Mouse (Mus musculus): ENCODE measurements around the gene Kcnn1. TPM values are rescaled to one million over a fixed set of nuclear protein-coding genes. Genes with fewer than 3 reads are reported as not detected.

The Kcnn1 gene
- polyA plus RNA-seq, 1 experiment from 2014 or later: 3.8 TPM

DNA sequence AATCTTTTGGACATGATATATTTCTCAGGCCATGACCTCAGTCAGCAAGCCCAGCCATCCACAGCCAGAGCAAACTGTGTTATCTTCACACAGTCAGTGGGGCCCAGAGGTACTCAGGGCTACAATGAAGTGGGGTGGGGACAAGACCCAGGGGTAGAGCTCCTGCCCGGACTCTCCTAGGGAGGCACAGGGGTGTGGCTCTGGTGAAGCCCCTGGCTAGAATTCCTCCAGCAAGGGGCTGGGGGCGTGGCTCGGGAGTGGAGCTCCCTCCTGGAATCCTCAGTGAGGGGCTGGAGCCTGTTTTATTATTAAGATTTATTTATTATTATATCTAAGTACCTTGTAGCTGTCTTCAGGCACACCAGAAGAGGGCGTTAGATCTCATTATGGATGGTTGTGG is 13.3 kb upstream of the Kcnn1 start:
- ATAC-seq (ENCODE audit: insufficient number of reproducible peaks, low FRiP score, low TSS enrichment, low read depth) (no peak), DNase-seq (ENCODE audit: low spot score) (no peak)
- Histone ChIP-seq H3K4me1 (ENCODE audit: control insufficient read depth, insufficient read depth, low read length) (0 out of 2 replicates have a peak, but pooled peaks cover 2% of the 10 kb centered on the region), H3K4me2 (ENCODE audit: low read depth, severe bottlenecking) (no peak overlapping the region), H3K36me3 (ENCODE audit: control insufficient read depth, insufficient read depth, low read length) (no peaks in the 10 kb centered on the region), H3K4me3 (ENCODE audit: low read depth, low read length) (no peak overlapping the region), H3K27me3 (ENCODE audit: control insufficient read depth, insufficient read depth, low read length) (no peaks in the 10 kb centered on the region), H3K9me3 (ENCODE audit: control insufficient read depth, low read length) (no peaks in the 10 kb centered on the region), H3K9ac (ENCODE audit: low read length) (no peak overlapping the region), H3K27ac (replicated peaks; ENCODE audit: low read depth, low read length) (no peak overlapping the region)
- WGBS: 64% methylated on average over 4 of the region's 4 CpGs

GRCm38 (mm10) chr8:70874441-70874840 is 11.4 kb upstream of the Kcnn1 start:
- Histone ChIP-seq H3K4me1 (ENCODE audit: control insufficient read depth, insufficient read depth, low read length) (peaks cover under 1% of the 10 kb centered on the region; the same call in 1 of the 2 replicates), H3K4me3 (ENCODE audit: low read depth, low read length) (no peak overlapping the region), H3K9me3 (ENCODE audit: control insufficient read depth, low read length) (no peaks in the 10 kb centered on the region), H3K27ac (replicated peaks; ENCODE audit: low read depth, low read length) (no peak overlapping the region), H3K9ac (ENCODE audit: low read length) (0 out of 2 replicates have a peak overlapping the region, but pooled peaks have one; percentile 17), H3K4me2 (ENCODE audit: low read depth, severe bottlenecking) (no peak overlapping the region), H3K27me3 (ENCODE audit: control insufficient read depth, insufficient read depth, low read length) (no peaks in the 10 kb centered on the region), H3K36me3 (ENCODE audit: control insufficient read depth, insufficient read depth, low read length) (no peaks in the 10 kb centered on the region; the same call in 1 of the 2 replicates)
- DNase-seq (ENCODE audit: low spot score): peak; percentile 20
- WGBS: 91% methylated on average over 13 of the region's 13 CpGs
- ATAC-seq (ENCODE audit: insufficient number of reproducible peaks, low FRiP score, low TSS enrichment, low read depth): no peak

DNA sequence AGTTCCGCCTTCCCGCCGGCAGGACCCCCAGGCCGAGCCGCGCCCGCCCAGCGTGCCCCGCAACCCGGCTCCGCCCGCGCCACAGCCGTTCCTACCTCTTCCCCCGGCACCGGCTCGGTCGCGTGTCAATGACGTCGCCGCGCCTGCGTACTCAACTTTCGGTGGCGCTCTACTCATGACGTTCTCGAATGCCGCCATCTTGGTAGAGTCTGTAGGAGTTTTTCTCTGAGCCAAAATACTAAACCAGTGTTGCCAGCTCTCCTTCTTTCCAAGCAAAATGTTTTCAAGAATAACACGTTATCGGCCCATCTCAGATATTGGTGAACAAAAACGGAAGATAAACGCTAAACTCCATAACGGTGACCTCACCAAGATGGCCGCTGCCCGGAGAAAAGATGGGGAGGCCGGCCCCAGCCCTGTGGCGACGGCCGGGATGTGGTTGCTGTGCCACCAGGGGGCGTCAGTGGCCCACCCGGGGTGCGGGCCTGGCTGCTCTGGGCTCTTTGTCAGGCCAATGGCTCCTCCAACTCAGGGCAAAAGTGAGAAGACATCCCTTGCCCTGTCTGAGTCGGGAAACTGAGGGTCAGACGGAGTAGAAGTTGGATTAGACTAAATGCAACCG is 10.4 kb upstream of the Kcnn1 start, which contains the start of gene Ccdc124:
TSS of gene Ccdc124 (minus strand) at position 572 of the 622 bp plus-strand sequence.
- no peaks in the 10 kb centered on the region for H3K27me3 ChIP-seq (ENCODE audit: control insufficient read depth, insufficient read depth, low read length)
- DNase-seq (ENCODE audit: low spot score) (peak; percentile 97), ATAC-seq (ENCODE audit: insufficient number of reproducible peaks, low FRiP score, low TSS enrichment, low read depth) (peak; percentile 86)
- peak within 1 kb of the TSS; percentile 67 for H3K9ac ChIP-seq (ENCODE audit: low read length)
- peaks cover 10% of the 10 kb centered on the region for H3K4me1 ChIP-seq (ENCODE audit: control insufficient read depth, insufficient read depth, low read length)
- H3K27ac ChIP-seq (replicated peaks; ENCODE audit: low read depth, low read length): peak within 1 kb of the TSS; percentile 56; the same call in 1 of the 2 replicates
- WGBS: under 1% methylated on average over 46 of the region's 46 CpGs
- no peaks in the 10 kb centered on the region; the same call in 1 of the 2 replicates for H3K36me3 ChIP-seq (ENCODE audit: control insufficient read depth, insufficient read depth, low read length)
- H3K9me3 ChIP-seq (ENCODE audit: control insufficient read depth, low read length): no peaks in the 10 kb centered on the region
- peak within 1 kb of the TSS; percentile 75 for H3K4me2 ChIP-seq (ENCODE audit: low read depth, severe bottlenecking)
- H3K4me3 ChIP-seq (ENCODE audit: low read depth, low read length): peak within 1 kb of the TSS; percentile 83

GRCm38 (mm10) chr8:70872643-70873363 is 9.7 kb upstream of the Kcnn1 start:
- WGBS: 8% methylated on average over 30 of the region's 31 CpGs
- Histone ChIP-seq H3K4me1 (ENCODE audit: control insufficient read depth, insufficient read depth, low read length) (peaks cover 14% of the 10 kb centered on the region), H3K4me3 (ENCODE audit: low read depth, low read length) (peak overlapping the region; percentile 83), H3K36me3 (ENCODE audit: control insufficient read depth, insufficient read depth, low read length) (no peaks in the 10 kb centered on the region; the same call in 1 of the 2 replicates), H3K4me2 (ENCODE audit: low read depth, severe bottlenecking) (peak overlapping the region; percentile 75), H3K9ac (ENCODE audit: low read length) (peak overlapping the region; percentile 67), H3K27me3 (ENCODE audit: control insufficient read depth, insufficient read depth, low read length) (no peaks in the 10 kb centered on the region), H3K27ac (replicated peaks; ENCODE audit: low read depth, low read length) (peak overlapping the region; percentile 56; the same call in 1 of the 2 replicates), H3K9me3 (ENCODE audit: control insufficient read depth, low read length) (no peaks in the 10 kb centered on the region)
- ATAC-seq (ENCODE audit: insufficient number of reproducible peaks, low FRiP score, low TSS enrichment, low read depth): no peak
- DNase-seq (ENCODE audit: low spot score): no peak

- peaks cover 14% of the 10 kb centered on the region for H3K4me1 ChIP-seq (ENCODE audit: control insufficient read depth, insufficient read depth, low read length)
- no peaks in the 10 kb centered on the region for H3K27me3 ChIP-seq (ENCODE audit: control insufficient read depth, insufficient read depth, low read length)
- DNase-seq (ENCODE audit: low spot score) (no peak), ATAC-seq (ENCODE audit: insufficient number of reproducible peaks, low FRiP score, low TSS enrichment, low read depth) (no peak)
- H3K27ac ChIP-seq (replicated peaks; ENCODE audit: low read depth, low read length): no peak overlapping the region
- no peak overlapping the region for H3K9ac ChIP-seq (ENCODE audit: low read length)
- no peak overlapping the region for H3K4me2 ChIP-seq (ENCODE audit: low read depth, severe bottlenecking)
- H3K4me3 ChIP-seq (ENCODE audit: low read depth, low read length): no peak overlapping the region
- H3K36me3 ChIP-seq (ENCODE audit: control insufficient read depth, insufficient read depth, low read length): no peaks in the 10 kb centered on the region; the same call in 1 of the 2 replicates
- H3K9me3 ChIP-seq (ENCODE audit: control insufficient read depth, low read length): no peaks in the 10 kb centered on the region
- 87% methylated on average over 5 of the region's 5 CpGs for WGBS
Measured at GRCm38 (mm10) chr8:70871195-70871807, 8.2 kb upstream of the Kcnn1 start.

- 0 out of 2 replicates have a peak overlapping the region, but pooled peaks have one; percentile 52 for H3K4me2 ChIP-seq (ENCODE audit: low read depth, severe bottlenecking)
- ATAC-seq (ENCODE audit: insufficient number of reproducible peaks, low FRiP score, low TSS enrichment, low read depth): no peak
- H3K4me3 ChIP-seq (ENCODE audit: low read depth, low read length): no peak overlapping the region
- peak; percentile 83 for DNase-seq (ENCODE audit: low spot score)
- peaks cover 21% of the 10 kb centered on the region for H3K4me1 ChIP-seq (ENCODE audit: control insufficient read depth, insufficient read depth, low read length)
- H3K36me3 ChIP-seq (ENCODE audit: control insufficient read depth, insufficient read depth, low read length): no peaks in the 10 kb centered on the region; the same call in 1 of the 2 replicates
- H3K27ac ChIP-seq (replicated peaks; ENCODE audit: low read depth, low read length): no peak overlapping the region
- no peaks in the 10 kb centered on the region for H3K9me3 ChIP-seq (ENCODE audit: control insufficient read depth, low read length)
- H3K27me3 ChIP-seq (ENCODE audit: control insufficient read depth, insufficient read depth, low read length): no peaks in the 10 kb centered on the region
- H3K9ac ChIP-seq (ENCODE audit: low read length): no peak overlapping the region
- WGBS: 49% methylated on average over 16 of the region's 16 CpGs
Measured at GRCm38 (mm10) chr8:70869601-70870041, 6.6 kb upstream of the Kcnn1 start.

- Histone ChIP-seq H3K4me2 (ENCODE audit: low read depth, severe bottlenecking) (peak overlapping the region; percentile 52), H3K4me1 (ENCODE audit: control insufficient read depth, insufficient read depth, low read length) (peaks cover 25% of the 10 kb centered on the region), H3K4me3 (ENCODE audit: low read depth, low read length) (no peak overlapping the region), H3K27me3 (ENCODE audit: control insufficient read depth, insufficient read depth, low read length) (no peaks in the 10 kb centered on the region), H3K36me3 (ENCODE audit: control insufficient read depth, insufficient read depth, low read length) (no peaks in the 10 kb centered on the region; the same call in 1 of the 2 replicates), H3K27ac (replicated peaks; ENCODE audit: low read depth, low read length) (peak overlapping the region; percentile 72), H3K9me3 (ENCODE audit: control insufficient read depth, low read length) (no peaks in the 10 kb centered on the region), H3K9ac (ENCODE audit: low read length) (peak overlapping the region; percentile 22; the same call in 1 of the 2 replicates)
- no peak for DNase-seq (ENCODE audit: low spot score)
- no peak for ATAC-seq (ENCODE audit: insufficient number of reproducible peaks, low FRiP score, low TSS enrichment, low read depth)
- WGBS: 39% methylated on average over 5 of the region's 5 CpGs
Measured at GRCm38 (mm10) chr8:70869199-70869571, 6.1 kb upstream of the Kcnn1 start.

GRCm38 (mm10) chr8:70868559-70869198 is 5.6 kb upstream of the Kcnn1 start:
- Histone ChIP-seq H3K27me3 (ENCODE audit: control insufficient read depth, insufficient read depth, low read length) (no peaks in the 10 kb centered on the region), H3K4me3 (ENCODE audit: low read depth, low read length) (peak overlapping the region; percentile 17; the same call in 1 of the 2 replicates), H3K36me3 (ENCODE audit: control insufficient read depth, insufficient read depth, low read length) (no peaks in the 10 kb centered on the region; the same call in 1 of the 2 replicates), H3K27ac (replicated peaks; ENCODE audit: low read depth, low read length) (peak overlapping the region; percentile 72), H3K9me3 (ENCODE audit: control insufficient read depth, low read length) (no peaks in the 10 kb centered on the region), H3K9ac (ENCODE audit: low read length) (peak overlapping the region; percentile 22; the same call in 1 of the 2 replicates), H3K4me1 (ENCODE audit: control insufficient read depth, insufficient read depth, low read length) (peaks cover 29% of the 10 kb centered on the region), H3K4me2 (ENCODE audit: low read depth, severe bottlenecking) (peak overlapping the region; percentile 52)
- ATAC-seq (ENCODE audit: insufficient number of reproducible peaks, low FRiP score, low TSS enrichment, low read depth) (no peak), DNase-seq (ENCODE audit: low spot score) (peak; percentile 80)
- WGBS: 15% methylated on average over 40 of the region's 40 CpGs
